Mouse (Mus musculus) intestine, embryonic 16.5 days (tissue): ENCODE measurements around the gene Ints3. TPM values are rescaled to one million over a fixed set of nuclear protein-coding genes. Genes with fewer than 3 reads are reported as not detected.

Experiments
- ATAC-seq: fragments of 200-750 bp; cut with Nextera tagmentation; 2 replicates; pipeline ENCODE4 v1.8.0; 2017; ENCODE audit warnings: moderate TSS enrichment, moderate library complexity
- H3K27ac ChIP-seq: fragments of 300-500 bp; sonication (generic); 2 replicates; pipeline ENCODE4 v1.5.1; 2014; ENCODE audit warnings: mild to moderate bottlenecking, low read length
- H3K27me3 ChIP-seq: fragments of 300-500 bp; sonication (generic); replicated peaks from 2 replicates; pipeline ENCODE4 v1.6.1; 2014; ENCODE audit warnings: low read length, control low read depth, mixed read lengths; ENCODE audit not compliant: control insufficient read depth, insufficient read depth
- H3K36me3 ChIP-seq: fragments of 300-500 bp; sonication (generic); 2 replicates; pipeline ENCODE4 v1.6.1; 2014; ENCODE audit warnings: low read length, control low read depth; ENCODE audit not compliant: control insufficient read depth, insufficient read depth
- H3K4me1 ChIP-seq: fragments of 300-500 bp; sonication (generic); 2 replicates; pipeline ENCODE4 v1.6.1; 2014; ENCODE audit warnings: low read length, control low read depth, mixed read lengths; ENCODE audit not compliant: control insufficient read depth, insufficient read depth
- H3K4me2 ChIP-seq: fragments of 300-500 bp; sonication (generic); 2 replicates; pipeline ENCODE4 v1.6.1; 2014; ENCODE audit warnings: low read depth, low read length, control low read depth
- H3K4me3 ChIP-seq: fragments of 300-500 bp; sonication (generic); 2 replicates; pipeline ENCODE4 v1.5.1; 2014; ENCODE audit warnings: mild to moderate bottlenecking, low read length
- H3K9ac ChIP-seq: fragments of 300-500 bp; sonication (generic); 2 replicates; pipeline ENCODE4 v1.6.1; 2014; ENCODE audit warnings: low read depth, low read length
- H3K9me3 ChIP-seq: fragments of 300-500 bp; sonication (generic); 2 replicates; pipeline ENCODE4 v1.6.1; 2016; ENCODE audit warnings: low read length, control low read depth; ENCODE audit not compliant: control insufficient read depth
- WGBS: fragments of 180-500 bp; shearing (Covaris S2); extraction: QIAGEN DNeasy Blood & Tissue Kit; methylation state at CpG from one replicate; pipeline ENCODE4 v1.1.7; 2014; 5-methylcytosine and 5-hydroxymethylcytosine counted together
- polyA plus RNA-seq: library from polyadenylated mRNA; unstranded; fragments of >200 nt; fragmentation: Nextera tagmentation; extraction: Ambion mirVana; gene quantifications from 2 replicates; pipeline ENCODE4 v1.2.1, GENCODE M21; 2015

The Ints3 gene
- polyA plus RNA-seq, 1 experiment from 2014 or later = 20.2 TPM

- no peak for ATAC-seq
- WGBS = 77% methylated on average over 4 of the region's 4 CpGs
- H3K27ac ChIP-seq = no peak overlapping the region
- H3K4me3 ChIP-seq = no peak overlapping the region; the same call in 1 of the 2 replicates
- peak overlapping the region; percentile 99 for H3K4me2 ChIP-seq
- H3K36me3 ChIP-seq = peaks cover 18% of the 10 kb centered on the region
- no peaks in the 10 kb centered on the region for H3K9me3 ChIP-seq
- no peak overlapping the region for H3K9ac ChIP-seq
- 0 out of 2 replicates have a peak, but pooled peaks cover 2% of the 10 kb centered on the region for H3K27me3 ChIP-seq
- H3K4me1 ChIP-seq = peaks cover 23% of the 10 kb centered on the region
Measured at GRCm38 (mm10) chr3:90388192-90388591, 45.2 kb downstream of the Ints3 start.

- ATAC-seq = no peak
- Histone ChIP-seq H3K27ac (no peak overlapping the region), H3K27me3 (0 out of 2 replicates have a peak, but pooled peaks cover 2% of the 10 kb centered on the region), H3K9me3 (no peaks in the 10 kb centered on the region), H3K36me3 (peaks cover 11% of the 10 kb centered on the region), H3K4me3 (no peak overlapping the region), H3K9ac (no peak overlapping the region), H3K4me1 (peaks cover 23% of the 10 kb centered on the region), H3K4me2 (no peak overlapping the region)
- 55% methylated on average over 11 of the region's 11 CpGs for WGBS
Measured at GRCm38 (mm10) chr3:90387483-90387882, 45.9 kb downstream of the Ints3 start.

GRCm38 (mm10) chr3:90386817-90387216 is 46.6 kb downstream of the Ints3 start:
- H3K4me1 ChIP-seq = peaks cover 23% of the 10 kb centered on the region

GRCm38 (mm10) chr3:90384851-90385375 is 48.5 kb downstream of the Ints3 start:
- H3K27me3 ChIP-seq = 0 out of 2 replicates have a peak, but pooled peaks cover 2% of the 10 kb centered on the region
- H3K36me3 ChIP-seq = no peaks in the 10 kb centered on the region
- peaks cover 13% of the 10 kb centered on the region for H3K4me1 ChIP-seq
- no peak overlapping the region for H3K4me2 ChIP-seq
- no peak overlapping the region for H3K27ac ChIP-seq
- no peak overlapping the region for H3K4me3 ChIP-seq
- 38% methylated on average over 7 of the region's 7 CpGs for WGBS
- no peak overlapping the region for H3K9ac ChIP-seq
- no peaks in the 10 kb centered on the region for H3K9me3 ChIP-seq
- ATAC-seq = no peak

More at GRCm38 (mm10) chr3:90386817-90387216, 46.6 kb downstream of the Ints3 start:
- H3K9me3 ChIP-seq = no peaks in the 10 kb centered on the region
- WGBS = 86% methylated on average over 10 of the region's 10 CpGs
- H3K9ac ChIP-seq = no peak overlapping the region
- H3K27ac ChIP-seq = no peak overlapping the region
- peaks cover 5% of the 10 kb centered on the region; the same call in 1 of the 2 replicates for H3K36me3 ChIP-seq
- no peak for ATAC-seq
- H3K4me3 ChIP-seq = no peak overlapping the region
- H3K27me3 ChIP-seq = 0 out of 2 replicates have a peak, but pooled peaks cover 2% of the 10 kb centered on the region
- no peak overlapping the region for H3K4me2 ChIP-seq

GRCm38 (mm10) chr3:90383690-90384089 is 49.7 kb downstream of the Ints3 start:
- 0 out of 2 replicates have a peak, but pooled peaks cover 2% of the 10 kb centered on the region for H3K27me3 ChIP-seq
- H3K4me2 ChIP-seq = no peak overlapping the region
- WGBS = 80% methylated on average over 4 of the region's 4 CpGs
- no peaks in the 10 kb centered on the region for H3K9me3 ChIP-seq
- no peaks in the 10 kb centered on the region for H3K36me3 ChIP-seq
- ATAC-seq = no peak
- H3K27ac ChIP-seq = no peak overlapping the region
- no peak overlapping the region for H3K9ac ChIP-seq
- H3K4me1 ChIP-seq = peaks cover 7% of the 10 kb centered on the region
- H3K4me3 ChIP-seq = no peak overlapping the region

- H3K9ac ChIP-seq = no peak overlapping the region
- H3K4me3 ChIP-seq = no peak overlapping the region
- no peak overlapping the region for H3K27ac ChIP-seq
- no peaks in the 10 kb centered on the region for H3K4me1 ChIP-seq
- WGBS = 51% methylated on average over 11 of the region's 11 CpGs
- ATAC-seq = no peak
- H3K4me2 ChIP-seq = no peak overlapping the region
- no peaks in the 10 kb centered on the region for H3K27me3 ChIP-seq
- no peaks in the 10 kb centered on the region for H3K36me3 ChIP-seq
- H3K9me3 ChIP-seq = no peaks in the 10 kb centered on the region
Measured at GRCm38 (mm10) chr3:90381727-90382126, 51.7 kb downstream of the Ints3 start.

GRCm38 (mm10) chr3:90378496-90378895 is 54.9 kb downstream of the Ints3 start:
- WGBS = 81% methylated on average over 5 of the region's 5 CpGs
- H3K4me1 ChIP-seq = no peaks in the 10 kb centered on the region
- ATAC-seq = no peak

GRCm38 (mm10) chr3:90376247-90376585 is 57.2 kb downstream of the Ints3 start:
- ATAC-seq = no peak
- Histone ChIP-seq H3K27ac (no peak overlapping the region), H3K27me3 (no peaks in the 10 kb centered on the region), H3K9me3 (no peaks in the 10 kb centered on the region), H3K4me3 (no peak overlapping the region), H3K4me1 (no peaks in the 10 kb centered on the region), H3K36me3 (no peaks in the 10 kb centered on the region), H3K9ac (no peak overlapping the region), H3K4me2 (no peak overlapping the region)
- WGBS = 53% methylated on average over 1 of the region's 1 CpGs

More at GRCm38 (mm10) chr3:90378496-90378895, 54.9 kb downstream of the Ints3 start:
- Histone ChIP-seq H3K27me3 (no peaks in the 10 kb centered on the region), H3K4me3 (no peak overlapping the region), H3K36me3 (no peaks in the 10 kb centered on the region), H3K4me2 (no peak overlapping the region), H3K27ac (no peak overlapping the region), H3K9ac (no peak overlapping the region), H3K9me3 (no peaks in the 10 kb centered on the region)

GRCm38 (mm10) chr3:90375562-90376246 is 57.7 kb downstream of the Ints3 start:
- Histone ChIP-seq H3K4me2 (no peak overlapping the region), H3K4me1 (no peaks in the 10 kb centered on the region), H3K4me3 (no peak overlapping the region), H3K27ac (no peak overlapping the region), H3K36me3 (no peaks in the 10 kb centered on the region), H3K9me3 (no peaks in the 10 kb centered on the region), H3K9ac (no peak overlapping the region), H3K27me3 (no peaks in the 10 kb centered on the region)
- 62% methylated on average over 3 of the region's 3 CpGs for WGBS
- 0 out of 2 replicates have a peak, but pooled peaks have one; percentile 8 for ATAC-seq
